Comparison of ENCODE assay signal across 13 mouse cellular contexts in the genomic region with DNA sequence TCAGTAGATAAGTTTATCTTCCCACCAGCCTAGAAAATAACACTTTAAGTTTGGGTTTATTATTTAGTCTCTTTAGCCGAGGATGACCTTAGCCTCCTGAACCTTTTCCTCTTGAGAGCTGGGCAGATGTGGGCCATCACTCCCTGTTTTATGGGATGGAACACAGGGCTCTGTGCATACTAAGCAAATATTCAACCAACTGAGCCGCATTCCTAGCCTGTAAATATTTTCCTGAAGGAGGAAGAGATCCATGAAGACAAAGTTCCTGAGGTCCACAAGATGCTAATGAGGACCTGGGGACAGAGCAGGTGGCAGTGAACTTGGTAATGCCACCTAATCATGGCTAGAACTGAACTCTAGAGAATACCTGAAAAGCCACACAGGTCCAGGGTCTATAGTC.
"Had no signal": no experiment of that assay in that cellular context is flagged by ENCODE, and none has a peak within 500 bp of the region (broad histone marks: within the 10 kb centered on the region; RNA-seq: fewer than 3 reads in every experiment).

No protein-coding gene starts in this region.

- H3K4me1 ChIP-seq: midbrain, embryonic 10.5 days; neural tube, embryonic 15.5 days had no signal

- H3K4me3 ChIP-seq: layer of hippocampus, adult 2 months; limb, embryonic 13.5 days; midbrain, embryonic 10.5 days; myocyte; neural tube, embryonic 15.5 days had no signal

- H3K27me3 ChIP-seq: limb, embryonic 13.5 days; neural tube, embryonic 15.5 days had no signal

- H3K36me3 ChIP-seq: limb, embryonic 13.5 days; midbrain, embryonic 10.5 days; neural tube, embryonic 15.5 days had no signal

- H3K27ac ChIP-seq: hindbrain, embryonic 14.5 days; layer of hippocampus, adult 2 months; limb, embryonic 13.5 days; liver, embryonic 14.5 days; midbrain, embryonic 10.5 days; neural tube, embryonic 15.5 days had no signal

- H3K9ac ChIP-seq: hindbrain, embryonic 14.5 days; limb, embryonic 13.5 days; liver, embryonic 14.5 days; lung, embryonic 14.5 days; neural tube, embryonic 15.5 days had no signal

- DNase-seq: lung, embryonic 14.5 days; lung, postnatal 10 days; lung, postnatal 4 days; midbrain, embryonic 14.5 days; thymus, adult 2 months; thymus, postnatal 25 days had no signal

- H3K4me2 ChIP-seq: hindbrain, embryonic 14.5 days; limb, embryonic 13.5 days; lung, embryonic 14.5 days; neural tube, embryonic 15.5 days had no signal

- H3K9me3 ChIP-seq: limb, embryonic 13.5 days; midbrain, embryonic 10.5 days; neural tube, embryonic 15.5 days had no signal
